Comparison of ENCODE assay signal across 36 mouse cellular contexts in the genomic region with DNA sequence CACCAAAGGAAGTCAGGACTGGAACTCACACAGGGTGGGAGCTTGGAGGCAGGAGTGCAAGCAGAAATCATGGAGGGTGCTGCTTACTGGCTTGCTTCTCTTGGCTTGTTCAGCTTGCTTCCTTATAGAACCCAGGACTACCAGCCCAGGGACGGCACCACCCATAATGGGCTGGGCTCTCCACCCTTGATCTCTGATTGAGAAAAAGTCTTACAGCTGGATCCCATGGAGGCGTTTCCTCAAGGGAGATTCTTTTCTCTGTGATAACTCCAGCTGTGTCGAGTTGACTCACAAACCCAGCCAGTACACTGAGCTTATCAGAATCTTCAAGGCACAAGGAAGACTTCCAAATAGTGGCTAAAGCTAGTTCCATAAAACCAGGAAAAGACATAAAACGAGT. TPM values are rescaled to one million over a fixed set of nuclear protein-coding genes. Genes with fewer than 3 reads are reported as not detected.
DNase-seq lines count a peak whose midpoint lies in the region; TF ChIP-seq lines count a peak whose summit lies in the region.
"Had no signal": no experiment of that assay in that cellular context is flagged by ENCODE, and none has a peak within 500 bp of the region (broad histone marks: within the 10 kb centered on the region; RNA-seq: fewer than 3 reads in every experiment).

No protein-coding gene starts in this region.

- TF ChIP-seq EP300 in CH12.LX (IDR thresholded peaks at IDR 0.05; ENCODE audit: low read length) = no peak

- no peaks in the 10 kb centered on the region for H3K9me3 ChIP-seq in CH12.LX (replicated peaks; ENCODE audit: low read length)
- H3K9me3 ChIP-seq: embryonic facial prominence, embryonic 10.5 days; embryonic facial prominence, embryonic 15.5 days; forebrain, embryonic 13.5 days; G1E; limb, embryonic 12.5 days; neural tube, embryonic 15.5 days had no signal

- TF ChIP-seq CTCF in CH12.LX (conservative IDR thresholded peaks at IDR 0.05 in 1 of 2, IDR thresholded peaks at IDR 0.05 in 1 of 2; ENCODE audit: low read depth in 2 of 2, low read length in 2 of 2) = no peak
- no peak for TF ChIP-seq CTCF in embryonic fibroblast, embryonic 13.5 days (IDR thresholded peaks at IDR 0.05; ENCODE audit: borderline replicate concordance, insufficient read depth, low read length)

- H3K4me3 ChIP-seq in CH12.LX (replicated peaks in 1 of 3; ENCODE audit: low read depth in 2 of 3, low read length in 2 of 3, poor library complexity in 1 of 3) = peak overlapping the region in 2 of 3 experiments; percentile 2 to 12
- H3K4me3 ChIP-seq in embryonic fibroblast, embryonic 13.5 days (ENCODE audit: insufficient read depth, low read length) = no peak overlapping the region
- H3K4me3 ChIP-seq: embryonic facial prominence, embryonic 10.5 days; embryonic facial prominence, embryonic 15.5 days; forebrain, embryonic 13.5 days; heart, adult 2 months; heart, embryonic 12.5 days; limb, embryonic 12.5 days; neural tube, embryonic 15.5 days had no signal

- intact Hi-C loops in gastrocnemius, postnatal 36 days (cut with DNase I) = no loop called here

- peaks cover 3% of the 10 kb centered on the region for H3K79me2 ChIP-seq in CH12.LX (replicated peaks; ENCODE audit: control insufficient read depth, extremely low read depth, insufficient read depth, poor library complexity, severe bottlenecking)

- peaks cover 0 to 8% of the 10 kb centered on the region in 2 experiments for H3K36me3 ChIP-seq in CH12.LX (replicated peaks in 1 of 2; ENCODE audit: control insufficient read depth in 1 of 2, insufficient read depth in 1 of 2, low read length in 1 of 2)
- H3K36me3 ChIP-seq: embryonic facial prominence, embryonic 10.5 days; embryonic facial prominence, embryonic 15.5 days; heart, embryonic 12.5 days; limb, embryonic 12.5 days; neural tube, embryonic 15.5 days had no signal

- TF ChIP-seq POLR2A in CH12.LX (IDR thresholded peaks at IDR 0.05; ENCODE audit: low read depth, low read length) = no peak
- no peak for TF ChIP-seq POLR2A in embryonic fibroblast, embryonic 13.5 days (IDR thresholded peaks at IDR 0.05; ENCODE audit: low read depth, low read length)

- 20% methylated on average over 4 of the region's 4 CpGs for WGBS in large intestine, adult 2 months

- no peak for TF ChIP-seq RAD21 in CH12.LX (IDR thresholded peaks at IDR 0.05; ENCODE audit: low read depth, low read length)

- dilution Hi-C loops in CH12.LX (cut with MboI; ENCODE audit: extremely low pct_ligation_motif_present, extremely low pct_unique_long_range_greater_than_20kb, low sequenced_read_pairs) = no loop called here

- peak overlapping the region; percentile 82 for H3K27ac ChIP-seq in CH12.LX (ENCODE audit: insufficient read depth, low read depth)
- 0 out of 2 replicates have a peak overlapping the region, but pooled peaks have one; percentile 23 for H3K27ac ChIP-seq in embryonic fibroblast, embryonic 13.5 days (ENCODE audit: insufficient read depth, low read length)
- H3K27ac ChIP-seq: embryonic facial prominence, embryonic 10.5 days; embryonic facial prominence, embryonic 15.5 days; forebrain, embryonic 13.5 days; heart, adult 2 months; limb, embryonic 12.5 days; neural tube, embryonic 15.5 days had no signal

- no peaks in the 10 kb centered on the region for H3K27me3 ChIP-seq in CH12.LX (replicated peaks)
- H3K27me3 ChIP-seq: forebrain, embryonic 13.5 days; heart, embryonic 12.5 days; limb, embryonic 12.5 days; neural tube, embryonic 15.5 days had no signal

- peaks cover 22 to 78% of the 10 kb centered on the region in 2 experiments for H3K4me1 ChIP-seq in CH12.LX (ENCODE audit: control insufficient read depth in 1 of 2, insufficient read depth in 2 of 2)
- peaks cover 2% of the 10 kb centered on the region; the same call in 1 of the 2 replicates for H3K4me1 ChIP-seq in embryonic fibroblast, embryonic 13.5 days (ENCODE audit: control insufficient read depth, insufficient read depth, low read length)

- H3K9ac ChIP-seq in CH12.LX (ENCODE audit: insufficient read depth, low read depth) = peak overlapping the region; percentile 8
- H3K9ac ChIP-seq: embryonic facial prominence, embryonic 15.5 days; forebrain, embryonic 13.5 days; heart, embryonic 12.5 days; limb, embryonic 12.5 days; neural tube, embryonic 15.5 days had no signal

- peak; percentile 61 for DNase-seq in 3T3-L1 (ENCODE audit: low read depth, low spot score)
- no peak for DNase-seq in CH12.LX (ENCODE audit: extremely low read depth)
- DNase-seq in large intestine, adult 2 months (ENCODE audit: low read depth, low spot score) = peak; percentile 51
- DNase-seq in testis, postnatal 14 days (ENCODE audit: low spot score) = no peak
- DNase-seq in gastrocnemius, postnatal 36 days = no peak
- no peak for DNase-seq in layer of hippocampus, adult 9-10 months (ENCODE audit: low spot score)
- DNase-seq in lung, postnatal 25 days (ENCODE audit: low spot score) = no peak
- DNase-seq: adrenal gland, postnatal 10 days; cerebellum, adult 8-10 months; cerebellum, postnatal 25 days; gastrocnemius, postnatal 25 days; heart, adult 2 months; heart, postnatal 14 days; kidney, adult 11 months; kidney, postnatal 14 days; layer of hippocampus, postnatal 36 days; lung, postnatal 10 days; midbrain, embryonic 14.5 days; retina, postnatal 1 day; right cerebral cortex, postnatal 14 days had no signal

- in situ Hi-C loops in CH12.LX (cut with MboI; ENCODE audit: low pct_ligation_motif_present, low pct_unique_long_range_greater_than_20kb, low sequenced_read_pairs) = no loop called here

- H3K4me2 ChIP-seq in CH12.LX (ENCODE audit: insufficient read depth, low read depth, poor library complexity, severe bottlenecking) = peak overlapping the region; percentile 67
- H3K4me2 ChIP-seq: embryonic facial prominence, embryonic 15.5 days; forebrain, embryonic 13.5 days; heart, embryonic 12.5 days; limb, embryonic 12.5 days; liver, embryonic 11.5 days; neural tube, embryonic 15.5 days had no signal

TF ChIP-seq in CH12.LX, 34 proteins besides CTCF, POLR2A, EP300 and RAD21:
- TF ChIP-seq CHD1 (IDR thresholded peaks at IDR 0.05; ENCODE audit: low read depth, low read length) = peak; percentile 67; the same call in 1 of the 2 replicates
- peak; percentile 28; the same call in 1 of the 2 replicates for TF ChIP-seq ETS1 (conservative IDR thresholded peaks at IDR 0.05; ENCODE audit: low read depth, low read length)
- no peak for TF ChIP-seq ELF1 (IDR thresholded peaks at IDR 0.05; ENCODE audit: low read depth, low read length)

RNA-seq across cellular contexts. Expression of a gene that starts 6.5 kb away (rescaled TPM):
- total RNA-seq in CH12.LX (2012; rRNA removed) (39.8 and 43.3 TPM in 2 replicates), CH12.LX (2014; rRNA removed) (72.0 and 74.4 TPM in 2 replicates)
- 43.8 and 47.8 TPM in 2 replicates for polyA plus RNA-seq in CH12.LX (2012; ENCODE audit: insufficient read length, low read depth)
- 85.2 and 95.9 TPM in 2 replicates for polyA plus RNA-seq in embryonic fibroblast, embryonic 13.5 days (2011; ENCODE audit: insufficient read length, low read depth, missing spikeins)
- polyA plus RNA-seq in large intestine, adult 2 months (2012; rRNA removed) = 108 and 150 TPM in 2 replicates
- 100 to 1,000 TPM; 105 to 146 TPM for total RNA-seq in gastrocnemius, postnatal 36 days (2021)

RNA-seq across cellular contexts. Expression of a gene that starts 7.2 kb away (rescaled TPM):
- total RNA-seq in CH12.LX (2012; rRNA removed) = 40.0 and 42.3 TPM in 2 replicates
- total RNA-seq in CH12.LX (2014; rRNA removed) = 34.5 and 36.6 TPM in 2 replicates
- 30.4 and 39.7 TPM in 2 replicates for polyA plus RNA-seq in CH12.LX (2012; ENCODE audit: insufficient read length, low read depth)
- polyA plus RNA-seq in embryonic fibroblast, embryonic 13.5 days (2011; ENCODE audit: insufficient read length, low read depth, missing spikeins) = 8.9 and 9.8 TPM in 2 replicates
- 9.6 and 9.8 TPM in 2 replicates for polyA plus RNA-seq in large intestine, adult 2 months (2012; rRNA removed)
- total RNA-seq in gastrocnemius, postnatal 36 days (2021) = 1 to 10 TPM; 3.1 to 3.7 TPM

RNA-seq across cellular contexts. Expression of a gene that starts 14.6 kb away (rescaled TPM):
- total RNA-seq in CH12.LX (2012; rRNA removed) (19.3 and 26.6 TPM in 2 replicates), CH12.LX (2014; rRNA removed) (20.7 and 29.4 TPM in 2 replicates)
- polyA plus RNA-seq in CH12.LX (2012; ENCODE audit: insufficient read length, low read depth) = 39.6 and 39.8 TPM in 2 replicates
- polyA plus RNA-seq in embryonic fibroblast, embryonic 13.5 days (2011; ENCODE audit: insufficient read length, low read depth, missing spikeins) = 18.0 and 19.7 TPM in 2 replicates
- polyA plus RNA-seq in large intestine, adult 2 months (2012; rRNA removed) = 14.5 and 24.5 TPM in 2 replicates
- total RNA-seq in gastrocnemius, postnatal 36 days (2021) = 10 to 100 TPM; 24.4 to 25.2 TPM

RNA-seq across cellular contexts. Expression of a gene that starts 20.5 kb away (rescaled TPM):
- total RNA-seq in CH12.LX (2012; rRNA removed) = 0.76 and 1.8 TPM in 2 replicates
- total RNA-seq in CH12.LX (2014; rRNA removed) = not detected in 2 replicates
- 0.64 and 0.86 TPM in 2 replicates for polyA plus RNA-seq in CH12.LX (2012; ENCODE audit: insufficient read length, low read depth)
- polyA plus RNA-seq in embryonic fibroblast, embryonic 13.5 days (2011; ENCODE audit: insufficient read length, low read depth, missing spikeins) = 15.1 and 29.3 TPM in 2 replicates
- 105 and 121 TPM in 2 replicates for polyA plus RNA-seq in large intestine, adult 2 months (2012; rRNA removed)
- 10 to 100 TPM; 38.9 to 42.5 TPM for total RNA-seq in gastrocnemius, postnatal 36 days (2021)

RNA-seq across cellular contexts. Expression of a gene that starts 29.6 kb away (rescaled TPM):
- total RNA-seq in CH12.LX (2012; rRNA removed) (not detected in 2 replicates), CH12.LX (2014; rRNA removed) (not detected in 2 replicates)
- polyA plus RNA-seq in CH12.LX (2012; ENCODE audit: insufficient read length, low read depth) = not detected in 2 replicates
- not detected in 2 replicates for polyA plus RNA-seq in embryonic fibroblast, embryonic 13.5 days (2011; ENCODE audit: insufficient read length, low read depth, missing spikeins)
- 873 and 1,752 TPM in 2 replicates for polyA plus RNA-seq in large intestine, adult 2 months (2012; rRNA removed)
- not detected for total RNA-seq in gastrocnemius, postnatal 36 days (2021)
- total RNA-seq: adrenal gland, postnatal 10 days; G1E; gastrocnemius, postnatal 25 days; heart, adult 2 months; heart, postnatal 14 days; layer of hippocampus, adult 18-20 months; layer of hippocampus, postnatal 36 days; left cerebral cortex, postnatal 14 days; monocyte, adult 5-6 weeks had no signal
- polyA plus RNA-seq: activated CD4-positive, CD25-positive, alpha-beta regulatory T cell, adult 4 months; C2C12; embryonic facial prominence, embryonic 10.5 days; forebrain, embryonic 13.5 days; G1E; heart, embryonic 12.5 days; hindbrain, embryonic 11.5 days; hindbrain, embryonic 16.5 days; limb, embryonic 12.5 days; liver, embryonic 11.5 days; midbrain, embryonic 14.5 days; neural tube, embryonic 15.5 days had no signal

Comparison
In these comparisons a context has a peak if more than half of its experiments do, and no peak if none do; other contexts are left out.
1. DNase-seq: peak in 3T3-L1 (single experiment) and large intestine, adult 2 months (single experiment); none in CH12.LX (single experiment), testis, postnatal 14 days (single experiment), gastrocnemius, postnatal 36 days (0 of 2), layer of hippocampus, adult 9-10 months (single experiment) and lung, postnatal 25 days (single experiment).